Mouse (Mus musculus) lung, adult 2 months (tissue): ENCODE measurements around the gene Arl15. TPM values are rescaled to one million over a fixed set of nuclear protein-coding genes. Genes with fewer than 3 reads are reported as not detected.

Source experiments
- DNase-seq: peaks from one replicate; pipeline ENCODE4 v3.0.0; 2022
- H3K4me1 ChIP-seq: fragments of 200-500 bp; 2 replicates; pipeline ENCODE4 v1.6.1; 2011; ENCODE audit warnings: low read length; ENCODE audit not compliant: control insufficient read depth, insufficient read depth
- H3K4me3 ChIP-seq: fragments of 200-500 bp; replicated peaks from 2 replicates; pipeline ENCODE3; 2011; ENCODE audit warnings: low read depth, mild to moderate bottlenecking, control low read depth, low read length; ENCODE audit errors: extremely low read depth
- CTCF ChIP-seq: fragments of 200-500 bp; IDR thresholded peaks from 2 replicates; pipeline ENCODE4 v1.5.1; 2011; ENCODE audit warnings: mild to moderate bottlenecking, low read length, control low read depth; ENCODE audit not compliant: insufficient read depth
- POLR2A ChIP-seq: fragments of 200-500 bp; IDR thresholded peaks from 2 replicates; pipeline ENCODE4 v1.6.1; 2011; ENCODE audit warnings: low read depth, mild to moderate bottlenecking, control low read depth, low read length, borderline replicate concordance; ENCODE audit errors: extremely low read depth
- WGBS: fragments of 180-500 bp; shearing (Covaris S2); methylation state at CpG from one replicate; pipeline ENCODE4 v1.1.7; 2018; 5-methylcytosine and 5-hydroxymethylcytosine counted together
- polyA plus RNA-seq: library from polyadenylated mRNA; depleted of rRNA; stranded (reverse); fragments of >200 nt; gene quantifications from 2 replicates; pipeline ENCODE4 v1.2.3, GENCODE M21; 2012

Gene Arl15
- polyA plus RNA-seq, 1 experiment = 15.1 TPM

DNA sequence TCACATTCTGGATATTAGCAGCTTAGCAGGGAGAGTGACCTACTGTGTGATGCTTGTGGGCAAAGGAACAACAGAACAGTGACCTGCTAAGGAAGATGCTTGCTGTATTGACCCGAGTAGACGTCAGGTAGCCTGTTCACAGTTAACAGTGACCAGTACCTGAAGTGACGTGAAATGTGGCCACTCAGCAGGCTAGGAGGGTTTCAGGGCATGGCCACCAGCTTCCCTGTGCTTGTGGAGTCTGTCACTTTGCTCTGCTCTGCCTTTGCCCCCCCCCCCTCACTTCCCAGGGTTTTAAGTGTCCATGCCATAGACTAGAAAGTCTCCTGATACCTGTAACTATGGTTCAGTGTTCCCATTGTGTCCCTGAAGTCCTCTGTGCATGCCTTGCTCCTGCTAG lies 25.9 kb downstream of the Arl15 start:
- H3K4me1 ChIP-seq = peaks cover 8% of the 10 kb centered on the region
- TF ChIP-seq CTCF (no peak), POLR2A (no peak)
- 84% methylated on average over 3 of the region's 3 CpGs for WGBS
- no peak for DNase-seq
- no peak overlapping the region for H3K4me3 ChIP-seq

DNA sequence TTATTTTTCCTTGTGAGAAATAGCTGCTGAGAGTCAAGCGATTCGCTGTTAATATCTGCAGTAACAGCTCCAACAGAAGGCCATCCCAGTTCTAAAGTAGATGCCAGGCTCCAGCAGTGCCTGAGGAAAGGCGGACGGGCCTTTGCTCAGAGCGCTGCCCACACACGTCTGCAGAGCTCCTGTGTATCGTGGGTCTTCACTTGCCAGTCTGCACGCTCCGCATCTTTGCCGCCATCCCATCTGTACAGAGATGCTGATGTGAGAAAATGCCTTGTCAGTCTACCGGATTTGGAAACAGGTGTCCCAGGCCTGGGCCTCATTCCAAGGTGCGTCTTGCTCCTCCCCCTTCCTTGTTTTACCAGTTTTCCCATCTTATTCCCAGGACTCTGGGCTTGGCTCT lies 27.6 kb downstream of the Arl15 start:
- Histone ChIP-seq H3K4me1 (peaks cover 6% of the 10 kb centered on the region), H3K4me3 (no peak overlapping the region)
- no peak for TF ChIP-seq POLR2A
- no peak for TF ChIP-seq CTCF
- DNase-seq = no peak
- 89% methylated on average over 12 of the region's 12 CpGs for WGBS

DNA sequence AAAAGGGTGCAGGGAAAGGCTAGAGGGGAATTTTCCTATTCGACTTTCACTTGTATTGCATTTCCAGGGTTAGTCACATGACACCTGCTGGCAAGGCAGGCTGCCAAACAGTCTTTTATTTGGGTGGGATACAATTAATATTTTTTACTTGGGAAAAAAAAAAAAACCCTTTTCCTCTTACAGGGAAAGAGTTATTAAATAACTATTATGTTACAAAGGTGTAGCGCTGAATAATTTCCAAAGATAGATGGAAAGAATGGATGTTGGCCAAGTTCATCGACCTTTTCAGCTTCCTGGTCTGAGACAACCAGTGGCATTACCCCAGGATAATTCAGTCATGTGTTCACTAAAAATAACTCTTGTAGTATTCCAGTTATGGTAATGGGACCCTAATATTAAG lies 29.7 kb downstream of the Arl15 start:
- DNase-seq = no peak
- Histone ChIP-seq H3K4me3 (no peak overlapping the region), H3K4me1 (peaks cover under 1% of the 10 kb centered on the region; the same call in 1 of the 2 replicates)
- whole genome bisulfite sequencing = 53% methylated on average over 3 of the region's 3 CpGs
- TF ChIP-seq CTCF = no peak
- no peak for TF ChIP-seq POLR2A

DNA sequence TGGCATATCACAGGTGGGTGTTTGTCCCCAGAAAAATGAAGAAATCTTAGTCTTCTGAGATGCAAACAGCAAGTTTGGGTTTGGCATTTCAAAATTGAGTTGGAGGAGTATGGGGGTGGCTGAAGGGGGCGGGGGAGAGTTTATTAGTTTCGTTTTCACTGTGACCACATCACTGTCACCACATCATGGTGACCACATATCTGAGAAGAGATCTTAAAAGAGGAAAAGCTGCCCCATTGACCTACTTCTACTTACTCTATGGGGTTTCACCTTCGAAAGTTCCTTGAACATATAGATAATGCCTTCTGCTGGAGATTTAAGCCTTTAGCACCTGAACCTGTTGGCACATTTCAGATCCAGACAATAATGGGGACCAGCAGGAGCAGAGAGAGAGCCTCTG lies 34.3 kb downstream of the Arl15 start:
- H3K4me3 ChIP-seq = no peak overlapping the region
- no peaks in the 10 kb centered on the region; the same call in 1 of the 2 replicates for H3K4me1 ChIP-seq
- 78% methylated on average over 3 of the region's 3 CpGs for WGBS
- DNase-seq = no peak
- TF ChIP-seq POLR2A = no peak
- TF ChIP-seq CTCF = no peak

DNA sequence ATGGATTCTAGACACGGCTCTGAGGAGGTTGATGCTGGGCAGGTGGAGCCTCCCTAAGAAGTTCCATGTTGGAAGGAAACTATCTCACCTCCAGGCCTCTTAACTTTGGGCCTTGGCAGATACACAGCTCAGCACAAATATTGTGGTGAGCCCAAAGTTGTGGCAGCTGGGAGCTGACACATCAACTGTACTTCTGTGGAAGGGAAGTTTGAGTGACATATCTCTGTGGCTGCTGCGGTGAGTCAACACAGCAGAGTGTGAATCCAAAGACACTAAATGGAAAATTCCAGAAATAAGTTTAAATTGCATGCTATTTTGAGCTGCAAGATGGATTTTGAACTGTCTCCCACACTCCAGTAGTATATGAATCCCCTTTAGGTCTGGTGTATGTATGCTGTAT lies 34.8 kb downstream of the Arl15 start:
- H3K4me3 ChIP-seq = no peak overlapping the region
- no peaks in the 10 kb centered on the region; the same call in 1 of the 2 replicates for H3K4me1 ChIP-seq
- 77% methylated on average over 2 of the region's 2 CpGs for WGBS
- TF ChIP-seq CTCF = no peak
- TF ChIP-seq POLR2A = no peak
- no peak for DNase-seq

DNA sequence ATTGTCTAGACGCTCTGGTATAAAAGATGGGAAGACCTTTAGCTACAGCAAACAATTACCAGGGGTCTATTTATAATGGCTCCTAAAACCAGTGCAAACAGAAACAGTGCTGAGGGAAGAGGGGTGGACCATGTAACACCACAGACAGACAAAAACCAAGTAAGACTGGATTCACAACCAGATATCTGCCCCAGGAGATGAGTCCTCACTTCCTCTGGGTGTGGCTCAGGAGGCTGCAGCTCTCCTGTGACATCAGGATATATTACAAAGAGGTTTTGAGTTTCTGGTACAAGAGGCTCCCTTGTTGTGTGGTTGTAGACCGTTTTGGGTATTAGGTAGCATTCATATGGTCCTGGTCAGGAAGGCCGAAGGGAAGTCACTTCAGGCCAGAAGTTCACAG lies 36.5 kb downstream of the Arl15 start:
- no peak for TF ChIP-seq POLR2A
- no peak for TF ChIP-seq CTCF
- H3K4me3 ChIP-seq = no peak overlapping the region
- no peak for DNase-seq
- WGBS = 74% methylated on average over 3 of the region's 3 CpGs
- no peaks in the 10 kb centered on the region; the same call in 1 of the 2 replicates for H3K4me1 ChIP-seq

DNA sequence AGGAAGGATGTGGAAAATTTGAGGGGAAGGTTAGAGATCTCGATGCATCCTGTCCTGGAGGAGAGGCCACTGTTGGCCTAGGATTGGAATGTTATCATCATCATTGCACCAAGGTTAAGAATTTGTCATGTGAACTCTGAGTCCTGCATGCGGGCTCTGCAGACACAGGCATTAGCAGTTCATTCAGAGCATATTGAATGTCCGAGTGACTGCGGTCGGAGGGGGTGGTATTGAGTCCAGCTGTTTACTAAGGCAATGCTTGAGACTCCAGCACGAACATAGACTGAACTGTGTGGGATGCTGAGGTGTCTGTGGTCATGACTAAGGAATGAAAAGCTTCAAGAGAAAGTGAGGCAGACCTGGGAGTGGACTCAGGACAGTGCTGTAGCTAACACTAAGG lies 38.6 kb downstream of the Arl15 start:
- H3K4me3 ChIP-seq = no peak overlapping the region
- 79% methylated on average over 6 of the region's 6 CpGs for WGBS
- no peaks in the 10 kb centered on the region; the same call in 1 of the 2 replicates for H3K4me1 ChIP-seq
- TF ChIP-seq POLR2A (no peak), CTCF (no peak)
- no peak for DNase-seq

DNA sequence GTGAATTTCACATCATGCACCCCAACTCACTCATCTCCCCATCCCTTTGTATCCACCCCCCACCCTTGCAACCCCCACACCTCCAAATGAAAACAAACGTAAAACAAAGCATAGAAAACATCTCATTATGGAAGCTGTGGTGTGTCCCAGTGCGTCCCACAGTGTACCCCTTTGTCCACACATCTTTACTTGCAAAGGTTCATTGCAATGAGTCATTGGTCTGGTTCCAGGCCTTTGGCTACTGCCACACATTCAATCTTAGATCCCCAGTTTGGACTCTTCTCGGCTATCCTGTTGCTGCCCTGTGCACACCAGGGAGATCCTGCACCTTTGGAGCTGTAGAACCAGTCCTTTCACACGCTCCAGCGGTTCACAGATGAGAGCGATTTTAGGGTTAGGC lies 41.6 kb downstream of the Arl15 start:
- H3K4me3 ChIP-seq = no peak overlapping the region
- WGBS = 96% methylated on average over 6 of the region's 6 CpGs
- TF ChIP-seq POLR2A (no peak), CTCF (no peak)
- DNase-seq = no peak
- no peaks in the 10 kb centered on the region; the same call in 1 of the 2 replicates for H3K4me1 ChIP-seq

DNA sequence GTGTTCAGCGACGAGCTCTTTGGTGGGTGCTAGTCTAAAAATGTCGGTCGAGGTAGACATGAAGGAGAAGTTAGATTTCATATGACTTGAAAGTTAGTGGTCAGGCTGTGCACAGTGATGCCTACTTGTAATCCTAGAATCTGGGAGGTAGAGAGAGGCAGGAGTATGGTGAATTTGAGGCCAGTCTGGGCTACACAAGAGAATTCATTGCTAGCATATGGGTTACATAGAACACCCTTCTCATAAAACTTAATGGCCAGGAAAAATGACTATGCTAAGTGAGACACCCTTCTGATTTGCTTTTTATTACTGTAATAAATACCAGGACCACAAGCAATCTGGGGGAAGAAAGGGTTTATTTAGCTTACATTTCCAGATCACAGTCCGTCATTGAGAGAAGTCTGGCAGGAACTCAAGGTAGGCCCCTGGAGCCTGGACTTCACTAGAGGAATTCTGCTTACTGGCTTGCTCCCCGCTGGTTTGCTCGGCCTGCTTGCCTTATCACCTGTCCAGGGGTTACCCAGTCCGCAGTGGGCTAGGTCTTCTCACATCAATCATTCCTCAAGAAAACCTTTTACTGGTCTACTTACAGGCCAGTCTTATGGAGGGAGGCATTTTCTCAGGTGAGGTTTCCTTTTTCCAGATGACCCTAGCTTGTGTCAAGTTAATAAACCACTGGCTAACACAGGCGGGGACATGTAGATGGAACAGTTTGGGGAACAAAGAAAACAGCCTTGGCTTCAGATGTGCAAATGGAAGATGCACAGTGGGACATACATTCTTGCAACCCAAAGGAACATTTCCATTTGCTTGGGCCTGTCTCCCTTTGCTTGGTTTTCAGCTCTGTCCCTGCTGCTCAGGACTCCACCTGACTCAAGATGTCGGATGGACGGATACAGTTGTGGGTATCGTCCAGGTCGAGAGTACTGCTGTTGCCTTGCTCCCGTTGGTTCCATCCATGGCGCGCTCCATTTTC lies 44.6 kb downstream of the Arl15 start:
- Histone ChIP-seq H3K4me1 (no peaks in the 10 kb centered on the region; the same call in 1 of the 2 replicates), H3K4me3 (no peak overlapping the region)
- DNase-seq = no peak
- WGBS = 93% methylated on average over 16 of the region's 16 CpGs
- TF ChIP-seq CTCF (no peak), POLR2A (no peak)

DNA sequence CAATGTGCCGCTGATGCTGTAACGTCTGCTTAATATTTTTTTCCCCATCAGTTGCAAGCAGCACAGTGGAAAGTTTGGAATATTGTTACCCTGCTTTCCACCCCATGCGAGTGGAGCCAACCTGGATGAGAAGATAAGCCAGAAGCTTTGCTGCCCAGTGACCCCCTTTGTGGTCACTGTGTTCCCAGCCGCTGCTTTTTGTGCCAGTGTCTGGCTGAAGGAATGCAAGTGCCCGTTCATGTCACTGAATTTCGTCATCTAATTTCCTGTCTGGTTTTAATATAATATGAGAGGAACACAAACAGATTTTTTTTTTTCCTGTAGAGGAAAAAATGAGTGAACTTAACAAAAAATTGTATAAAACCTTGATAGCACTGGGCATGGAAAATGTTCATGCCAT lies 46.1 kb downstream of the Arl15 start:
- TF ChIP-seq CTCF = no peak
- no peak for TF ChIP-seq POLR2A
- no peak for DNase-seq
- no peak overlapping the region for H3K4me3 ChIP-seq
- WGBS = 44% methylated on average over 6 of the region's 6 CpGs
- no peaks in the 10 kb centered on the region for H3K4me1 ChIP-seq
